Mouse (Mus musculus) hindbrain, embryonic 12.5 days (tissue): ENCODE results near the gene Ube2q2. TPM values are rescaled to one million over a fixed set of nuclear protein-coding genes. Genes with fewer than 3 reads are reported as not detected.

ENCODE experiments used
- ATAC-seq: fragments of 200-750 bp; cut with Nextera tagmentation; 2 replicates; pipeline ENCODE4 v1.8.0; 2017; ENCODE audit warnings: moderate TSS enrichment; ENCODE audit not compliant: low FRiP score
- H3K27ac ChIP-seq: fragments of 300-500 bp; sonication (generic); 2 replicates; pipeline ENCODE4 v1.5.1; 2016; ENCODE audit warnings: mild to moderate bottlenecking
- H3K27me3 ChIP-seq: fragments of 300-500 bp; sonication (generic); 2 replicates; pipeline ENCODE4 v1.6.1; 2016; ENCODE audit warnings: mild to moderate bottlenecking
- H3K36me3 ChIP-seq: fragments of 300-500 bp; sonication (generic); 2 replicates; pipeline ENCODE4 v1.6.1; 2016; ENCODE audit warnings: mild to moderate bottlenecking
- H3K4me1 ChIP-seq: fragments of 300-500 bp; sonication (generic); 2 replicates; pipeline ENCODE4 v1.6.1; 2016
- H3K4me2 ChIP-seq: fragments of 300-500 bp; sonication (generic); replicated peaks from 2 replicates; pipeline ENCODE4 v1.6.1; 2016; ENCODE audit warnings: mild to moderate bottlenecking
- H3K4me3 ChIP-seq: fragments of 300-500 bp; sonication (generic); 2 replicates; pipeline ENCODE4 v1.5.1; 2016; ENCODE audit warnings: mild to moderate bottlenecking
- H3K9ac ChIP-seq: fragments of 300-500 bp; sonication (generic); 2 replicates; pipeline ENCODE4 v1.6.1; 2016; ENCODE audit warnings: mild to moderate bottlenecking, moderate library complexity
- H3K9me3 ChIP-seq: fragments of 300-500 bp; sonication (generic); replicated peaks from 2 replicates; pipeline ENCODE4 v1.6.1; 2016; ENCODE audit warnings: mild to moderate bottlenecking
- whole genome bisulfite sequencing: fragments of 180-500 bp; shearing (Covaris S2); methylation state at CpG from one replicate; pipeline ENCODE4 v1.1.7; 2016; 5-methylcytosine and 5-hydroxymethylcytosine counted together
- polyA plus RNA-seq: library from polyadenylated mRNA; unstranded; fragments of >200 nt; fragmentation: Nextera tagmentation; extraction: Ambion mirVana; gene quantifications from 2 replicates; pipeline ENCODE4 v1.2.1, GENCODE M21; 2016

Ube2q2 gene
- polyA plus RNA-seq, 1 experiment from 2014 or later: 53.4 TPM

- Histone ChIP-seq H3K9ac (no peak overlapping the region), H3K4me1 (no peaks in the 10 kb centered on the region), H3K27me3 (no peaks in the 10 kb centered on the region), H3K27ac (no peak overlapping the region), H3K4me3 (no peak overlapping the region), H3K4me2 (no peak overlapping the region), H3K9me3 (no peaks in the 10 kb centered on the region), H3K36me3 (no peaks in the 10 kb centered on the region)
- no peak for ATAC-seq
These were observed 16.8 kb upstream of the Ube2q2 start for GRCm38 (mm10) chr9:55131851-55132250.

GRCm38 (mm10) chr9:55136576-55136975 lies 12.1 kb upstream of the Ube2q2 start:
- H3K4me1 ChIP-seq: no peaks in the 10 kb centered on the region
- 52% methylated on average over 5 of the region's 5 CpGs for WGBS
- H3K27me3 ChIP-seq: no peaks in the 10 kb centered on the region
- no peaks in the 10 kb centered on the region for H3K36me3 ChIP-seq
- ATAC-seq: no peak
- no peak overlapping the region for H3K4me2 ChIP-seq
- H3K9me3 ChIP-seq: no peaks in the 10 kb centered on the region
- H3K27ac ChIP-seq: no peak overlapping the region
- H3K9ac ChIP-seq: no peak overlapping the region
- no peak overlapping the region for H3K4me3 ChIP-seq

GRCm38 (mm10) chr9:55137112-55137511 lies 11.5 kb upstream of the Ube2q2 start:
- WGBS: 88% methylated on average over 4 of the region's 4 CpGs
- no peaks in the 10 kb centered on the region for H3K4me1 ChIP-seq
- no peak overlapping the region for H3K27ac ChIP-seq
- no peaks in the 10 kb centered on the region for H3K9me3 ChIP-seq
- no peak overlapping the region for H3K4me3 ChIP-seq
- no peaks in the 10 kb centered on the region for H3K36me3 ChIP-seq
- no peak for ATAC-seq
- H3K27me3 ChIP-seq: no peaks in the 10 kb centered on the region
- no peak overlapping the region for H3K9ac ChIP-seq
- H3K4me2 ChIP-seq: no peak overlapping the region

GRCm38 (mm10) chr9:55139958-55140357 lies 8.7 kb upstream of the Ube2q2 start:
- Histone ChIP-seq H3K27ac (no peak overlapping the region), H3K9ac (no peak overlapping the region), H3K4me2 (no peak overlapping the region), H3K9me3 (no peaks in the 10 kb centered on the region), H3K36me3 (no peaks in the 10 kb centered on the region), H3K4me1 (no peaks in the 10 kb centered on the region), H3K4me3 (no peak overlapping the region), H3K27me3 (no peaks in the 10 kb centered on the region)
- ATAC-seq: no peak
- WGBS: 80% methylated on average over 5 of the region's 5 CpGs

GRCm38 (mm10) chr9:55149499-55150278 lies 1.0 kb downstream of the Ube2q2 start:
- Histone ChIP-seq H3K9ac (peak overlapping the region; percentile 93), H3K4me2 (peak overlapping the region; percentile 92), H3K4me1 (peaks cover 27% of the 10 kb centered on the region), H3K9me3 (no peaks in the 10 kb centered on the region), H3K27me3 (no peaks in the 10 kb centered on the region; the same call in 1 of the 2 replicates), H3K4me3 (peak overlapping the region; percentile 94), H3K36me3 (no peaks in the 10 kb centered on the region), H3K27ac (peak overlapping the region; percentile 90)
- under 1% methylated on average over 69 of the region's 93 CpGs for WGBS
- peak; percentile 78 for ATAC-seq

GRCm38 (mm10) chr9:55150279-55150726 lies 1.6 kb downstream of the Ube2q2 start:
- Histone ChIP-seq H3K27ac (peak overlapping the region; percentile 90; the same call in 1 of the 2 replicates), H3K4me2 (peak overlapping the region; percentile 92), H3K27me3 (no peaks in the 10 kb centered on the region; the same call in 1 of the 2 replicates), H3K36me3 (no peaks in the 10 kb centered on the region), H3K4me1 (peaks cover 27% of the 10 kb centered on the region), H3K9ac (peak overlapping the region; percentile 93), H3K4me3 (peak overlapping the region; percentile 94), H3K9me3 (no peaks in the 10 kb centered on the region)
- no peak for ATAC-seq
- WGBS: 2% methylated on average over 13 of the region's 13 CpGs

- Histone ChIP-seq H3K9me3 (no peaks in the 10 kb centered on the region), H3K36me3 (no peaks in the 10 kb centered on the region), H3K4me1 (peaks cover 27% of the 10 kb centered on the region), H3K4me2 (peak overlapping the region; percentile 92), H3K27me3 (no peaks in the 10 kb centered on the region; the same call in 1 of the 2 replicates), H3K9ac (no peak overlapping the region), H3K27ac (no peak overlapping the region), H3K4me3 (peak overlapping the region; percentile 94)
- no peak for ATAC-seq
These were observed 2.4 kb downstream of the Ube2q2 start for GRCm38 (mm10) chr9:55151096-55151495.

- Histone ChIP-seq H3K9me3 (no peaks in the 10 kb centered on the region), H3K4me3 (no peak overlapping the region), H3K9ac (no peak overlapping the region), H3K4me1 (peaks cover 27% of the 10 kb centered on the region), H3K4me2 (no peak overlapping the region), H3K27me3 (no peaks in the 10 kb centered on the region; the same call in 1 of the 2 replicates), H3K27ac (no peak overlapping the region), H3K36me3 (no peaks in the 10 kb centered on the region)
- ATAC-seq: no peak
- WGBS: 83% methylated on average over 5 of the region's 5 CpGs
These were observed 4.3 kb downstream of the Ube2q2 start for GRCm38 (mm10) chr9:55152935-55153334.

GRCm38 (mm10) chr9:55170655-55171412 lies 22.2 kb downstream of the Ube2q2 start:
- Histone ChIP-seq H3K27ac (no peak overlapping the region), H3K9ac (no peak overlapping the region), H3K36me3 (0 out of 2 replicates have a peak, but pooled peaks cover 4% of the 10 kb centered on the region), H3K4me2 (no peak overlapping the region), H3K27me3 (no peaks in the 10 kb centered on the region), H3K4me3 (no peak overlapping the region), H3K4me1 (no peaks in the 10 kb centered on the region), H3K9me3 (no peaks in the 10 kb centered on the region)
- no peak for ATAC-seq
- 93% methylated on average over 7 of the region's 7 CpGs for WGBS

GRCm38 (mm10) chr9:55172195-55172685 lies 23.6 kb downstream of the Ube2q2 start:
- no peaks in the 10 kb centered on the region for H3K4me1 ChIP-seq
- H3K9ac ChIP-seq: no peak overlapping the region
- H3K36me3 ChIP-seq: 0 out of 2 replicates have a peak, but pooled peaks cover 4% of the 10 kb centered on the region
- no peak overlapping the region for H3K4me3 ChIP-seq
- no peaks in the 10 kb centered on the region for H3K9me3 ChIP-seq
- no peak overlapping the region for H3K4me2 ChIP-seq
- H3K27ac ChIP-seq: no peak overlapping the region
- 98% methylated on average over 1 of the region's 1 CpGs for WGBS
- no peak for ATAC-seq
- H3K27me3 ChIP-seq: no peaks in the 10 kb centered on the region

GRCm38 (mm10) chr9:55174235-55174634 lies 25.6 kb downstream of the Ube2q2 start:
- no peak overlapping the region for H3K27ac ChIP-seq
- H3K9me3 ChIP-seq: no peaks in the 10 kb centered on the region
- 81% methylated on average over 2 of the region's 2 CpGs for WGBS
- H3K9ac ChIP-seq: no peak overlapping the region
- no peak overlapping the region for H3K4me2 ChIP-seq
- H3K36me3 ChIP-seq: 0 out of 2 replicates have a peak, but pooled peaks cover 3% of the 10 kb centered on the region
- ATAC-seq: no peak
- H3K4me3 ChIP-seq: no peak overlapping the region
- H3K4me1 ChIP-seq: no peaks in the 10 kb centered on the region
- no peaks in the 10 kb centered on the region for H3K27me3 ChIP-seq

GRCm38 (mm10) chr9:55195876-55196275 lies 47.2 kb downstream of the Ube2q2 start:
- 97% methylated on average over 3 of the region's 3 CpGs for WGBS
- H3K4me2 ChIP-seq: no peak overlapping the region
- H3K9ac ChIP-seq: no peak overlapping the region
- no peak overlapping the region for H3K27ac ChIP-seq
- H3K4me3 ChIP-seq: no peak overlapping the region
- no peak for ATAC-seq
- H3K36me3 ChIP-seq: peaks cover 14% of the 10 kb centered on the region
- no peaks in the 10 kb centered on the region for H3K9me3 ChIP-seq
- H3K4me1 ChIP-seq: no peaks in the 10 kb centered on the region
- H3K27me3 ChIP-seq: no peaks in the 10 kb centered on the region
